Mouse (Mus musculus) layer of hippocampus, postnatal 36 days (tissue): ENCODE data around the gene Fanca. TPM values are rescaled to one million over a fixed set of nuclear protein-coding genes. Genes with fewer than 3 reads are reported as not detected.

ENCODE experiments used
- DNase-seq, 2 experiments: peaks; one replicate each; pipeline ENCODE4 v3.0.0; 2022
- total RNA-seq, 2 experiments: library from RNA; stranded (reverse); gene quantifications; 2 replicates each; pipeline ENCODE4 v1.2.3; 2021

Fanca gene
- total RNA-seq: 1 to 10 TPM; 3.6 to 4.0 TPM

DNA sequence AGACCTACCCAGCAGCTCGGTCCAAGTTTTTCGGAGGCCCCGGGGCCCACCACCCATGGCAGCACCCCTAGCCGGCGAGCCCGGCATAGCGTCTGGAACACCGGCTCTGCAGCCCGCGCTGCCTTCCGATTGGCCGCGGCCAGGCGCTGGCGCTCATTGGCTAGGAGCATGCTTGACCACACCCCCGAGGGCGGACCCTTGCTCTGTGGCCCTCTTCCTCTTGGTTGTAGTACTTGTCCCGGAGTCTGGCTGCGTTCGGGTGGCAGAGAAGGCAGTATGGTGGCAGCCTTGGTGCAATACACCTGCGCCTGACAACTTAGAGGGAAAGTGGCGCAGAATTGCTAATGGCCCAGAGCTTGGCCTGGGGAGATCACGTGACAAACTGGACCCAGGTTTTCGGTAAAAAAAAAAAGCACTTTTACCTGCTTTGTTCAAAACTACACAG lies at the start of gene Fanca:
Fanca (minus strand) TSS at position 110 of the 445 bp plus-strand sequence.
- DNase-seq: peak; percentile 85

DNA sequence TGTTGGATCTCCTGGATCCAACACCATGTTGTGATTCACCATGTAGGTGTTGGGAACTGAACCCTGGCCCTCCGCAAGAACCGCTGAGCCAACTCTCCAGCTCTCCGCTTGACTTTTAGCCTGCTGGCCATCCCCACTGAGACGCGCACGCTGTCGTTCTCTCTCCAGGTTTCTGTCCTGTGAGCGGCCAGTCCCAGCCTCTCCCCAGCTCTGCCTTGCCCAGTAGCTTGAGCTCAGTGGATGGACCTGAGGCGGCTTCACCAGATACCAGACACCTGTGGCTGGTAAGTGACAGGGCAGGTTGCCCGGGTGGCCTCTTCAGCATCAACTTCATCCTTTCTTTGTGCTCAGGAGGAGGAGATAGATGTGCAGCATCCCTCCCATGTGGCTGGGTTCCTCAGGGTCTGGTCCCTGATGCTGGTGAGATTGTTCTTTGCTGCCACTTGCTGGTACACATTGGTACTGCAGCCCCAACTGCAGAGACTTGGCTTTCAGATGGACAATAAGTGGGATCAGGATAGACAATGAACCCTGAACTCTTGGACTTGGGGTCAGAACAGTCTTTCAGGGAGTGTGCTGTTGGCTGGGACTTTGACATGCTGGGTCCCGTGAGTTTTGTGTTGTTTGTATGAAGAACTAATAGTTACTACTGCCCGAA lies 42.8 kb upstream of the Fanca start:
- peak; percentile 75 to 80 for DNase-seq

DNA sequence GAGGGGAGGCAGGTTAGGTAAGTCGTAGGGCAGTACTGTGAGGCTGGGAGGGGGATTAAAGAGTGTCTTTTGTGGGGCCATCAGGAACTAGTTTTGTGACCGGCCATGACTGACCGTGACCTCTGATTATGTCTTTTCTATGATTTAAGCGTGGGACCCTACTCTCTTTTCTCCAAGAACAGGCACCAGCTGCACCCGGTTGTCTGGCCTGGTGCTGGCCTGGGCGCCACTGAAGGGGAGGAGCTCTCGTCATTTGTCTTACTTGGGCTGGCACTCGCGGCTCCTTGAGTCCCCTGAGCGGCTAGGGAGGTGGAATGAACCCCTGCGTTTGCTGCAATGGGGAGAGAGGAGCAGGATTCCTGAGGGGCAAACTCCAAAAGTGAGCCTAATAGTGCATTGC lies 34.8 kb upstream of the Fanca start:
- DNase-seq: no peak

DNA sequence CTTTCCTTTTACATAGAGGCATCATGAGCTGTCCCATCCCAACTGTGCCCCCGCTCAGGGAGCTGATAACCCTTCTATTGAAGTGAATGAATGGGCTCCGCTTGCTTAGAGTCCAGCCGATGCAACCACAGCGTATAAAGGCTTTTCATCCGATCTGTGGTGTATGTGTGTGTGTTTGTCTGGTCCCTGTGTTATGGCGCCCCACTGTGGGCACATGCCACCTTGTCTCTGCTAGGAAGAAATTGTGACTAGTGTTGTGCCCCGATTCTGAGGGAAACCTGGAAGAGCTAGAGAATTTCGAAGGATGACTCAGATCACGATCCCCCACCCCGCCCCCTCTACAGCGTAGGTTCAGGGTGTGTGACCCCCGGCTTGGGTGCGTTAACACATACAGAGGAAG lies 34.4 kb upstream of the Fanca start:
- peak in 1 of 2 experiments; percentile 44 for DNase-seq

DNA sequence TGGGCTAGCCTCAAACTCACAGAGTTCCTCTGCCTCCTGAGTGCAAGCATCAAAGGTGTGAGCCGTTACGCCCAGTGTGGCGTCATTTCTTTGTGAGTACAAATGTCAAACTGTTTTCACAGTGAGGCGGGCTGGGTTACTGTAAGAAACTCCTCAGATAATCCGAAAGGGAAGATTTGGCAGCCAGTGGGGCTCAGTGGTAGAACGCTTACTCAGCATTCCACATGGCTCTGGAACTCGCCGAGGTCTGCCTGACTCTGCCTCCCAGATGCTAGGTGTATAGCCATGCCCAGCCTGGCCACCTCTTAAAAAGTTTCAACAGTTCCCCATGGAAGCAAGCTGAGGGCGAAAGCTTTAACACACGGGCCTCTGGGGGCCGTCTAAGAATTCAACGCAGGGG lies 33.7 kb upstream of the Fanca start:
- DNase-seq: no peak

DNA sequence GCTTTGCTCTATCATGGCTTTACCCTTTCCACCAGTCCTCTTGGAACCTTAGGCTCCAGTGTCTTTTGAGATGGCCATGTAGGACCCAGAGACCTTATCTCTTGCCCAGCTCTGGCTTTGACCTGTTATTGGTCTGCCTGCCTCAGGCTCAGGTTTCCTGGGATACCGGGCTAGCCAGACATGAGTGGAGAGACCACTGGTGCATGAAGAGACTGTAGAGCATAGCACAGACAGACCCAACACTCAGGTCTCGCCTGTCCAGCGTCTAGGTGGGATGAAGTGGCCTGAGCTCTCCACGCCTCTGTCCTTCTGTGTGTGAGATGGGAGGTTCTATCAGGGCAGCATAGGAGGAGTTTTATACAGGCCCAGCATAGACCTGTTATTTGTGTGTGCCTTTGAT lies 30.7 kb upstream of the Fanca start:
- no peak for DNase-seq

DNA sequence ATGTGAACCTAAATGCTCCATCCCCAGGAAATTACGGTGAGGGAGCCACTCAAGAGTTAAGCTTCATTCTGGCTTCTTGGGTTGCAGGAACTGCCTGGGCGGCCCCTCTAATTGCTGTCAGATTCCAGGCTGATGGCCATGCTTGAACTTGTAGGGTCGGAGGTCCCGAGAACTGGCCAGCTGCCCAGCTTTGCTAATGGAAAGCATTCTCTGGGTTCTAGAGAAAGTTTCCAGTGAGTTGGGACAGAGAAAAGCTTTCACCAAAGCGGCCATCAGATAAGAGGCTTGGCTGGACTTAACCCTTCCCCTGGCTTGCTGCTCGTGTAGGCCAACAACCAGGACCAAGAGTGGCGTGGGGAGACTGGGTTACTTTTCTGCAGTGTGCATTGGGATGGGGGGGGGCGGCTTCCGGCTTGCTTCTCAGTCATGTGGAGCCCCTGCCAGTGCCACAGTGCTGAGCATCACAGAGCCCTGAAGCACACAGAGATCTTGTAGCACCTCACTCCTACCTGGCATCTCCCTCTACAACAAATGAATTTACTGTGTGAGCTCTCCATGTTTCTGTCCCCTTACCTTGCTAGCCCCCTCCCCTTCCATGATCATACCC lies 30.0 kb upstream of the Fanca start:
- no peak for DNase-seq

DNA sequence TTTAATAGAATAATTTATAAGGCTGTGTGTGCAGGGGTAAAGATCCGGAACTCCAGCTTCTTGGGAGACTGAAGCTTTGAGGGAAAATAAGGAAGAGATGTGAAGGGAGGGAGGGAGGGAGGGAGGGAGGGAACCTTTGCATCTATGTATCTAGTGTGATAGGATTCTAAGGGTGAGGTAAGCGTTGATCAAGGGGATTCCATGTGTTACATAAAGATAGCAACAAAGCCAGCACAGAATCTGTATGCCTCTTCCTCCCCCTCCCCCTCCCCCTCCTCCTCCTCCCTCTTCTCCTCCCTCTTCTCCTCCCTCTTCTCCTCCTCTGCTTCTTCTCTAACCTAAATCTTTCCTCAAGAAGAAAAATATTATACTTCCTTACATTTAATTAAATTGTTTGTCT lies 28.9 kb upstream of the Fanca start:
- DNase-seq: no peak

DNA sequence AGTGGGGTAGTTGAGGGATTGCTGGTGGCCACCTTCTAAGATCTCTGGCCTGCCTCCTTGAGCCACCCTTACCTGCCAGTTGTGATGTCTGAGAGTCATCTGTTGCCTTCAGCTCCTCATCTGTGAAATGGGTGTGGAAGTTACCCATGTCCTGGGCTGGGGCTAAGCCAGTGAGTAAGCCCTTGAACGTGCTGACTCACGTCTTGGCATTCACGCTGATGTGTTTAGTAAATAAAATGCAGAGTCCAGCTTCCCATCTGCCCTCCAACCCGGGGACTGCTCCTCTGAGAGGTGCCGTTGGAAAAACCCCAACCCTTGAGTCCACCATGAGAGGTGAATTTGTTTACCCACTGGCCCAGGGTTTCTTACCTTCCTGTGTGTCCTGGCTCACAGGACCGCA lies 27.5 kb upstream of the Fanca start:
- DNase-seq: no peak

DNA sequence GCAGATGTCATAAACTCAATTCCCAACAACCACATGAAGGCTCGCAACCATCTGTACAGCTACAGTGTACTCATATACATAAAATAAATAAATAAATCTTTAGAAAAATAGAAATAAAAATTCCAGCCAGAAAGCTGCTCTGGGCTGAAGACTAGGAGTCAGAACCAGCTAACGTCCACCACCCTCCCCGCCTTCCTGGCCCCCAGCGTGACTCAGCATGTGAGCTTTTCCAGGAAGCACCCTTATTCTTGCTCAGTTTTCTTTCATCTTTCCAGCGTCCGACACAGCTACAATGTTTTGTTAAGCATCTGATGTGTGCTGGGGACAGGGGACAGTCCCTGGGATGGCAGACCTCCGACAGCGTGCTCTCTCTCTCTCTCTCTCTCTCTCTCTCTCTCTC lies 26.8 kb upstream of the Fanca start:
- DNase-seq: no peak

DNA sequence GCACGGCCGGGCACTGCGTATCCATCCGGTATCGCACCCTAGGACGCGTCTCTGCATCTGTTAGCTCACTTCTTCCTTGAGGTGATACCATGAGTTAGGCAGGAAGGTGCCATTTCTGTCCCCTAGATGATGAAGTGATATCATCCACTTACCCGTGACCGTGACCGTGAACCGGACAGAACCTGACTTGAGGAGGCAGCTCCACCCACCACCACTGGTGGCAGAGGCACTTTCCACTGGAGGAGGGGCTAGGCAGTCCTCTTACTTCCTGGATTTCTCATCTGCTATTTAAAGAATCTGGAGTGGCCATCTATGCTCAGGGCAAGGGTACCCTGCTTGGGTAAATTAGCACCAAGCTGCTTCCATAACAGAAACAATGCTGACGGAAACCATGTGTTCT lies 25.0 kb upstream of the Fanca start:
- no peak for DNase-seq

DNA sequence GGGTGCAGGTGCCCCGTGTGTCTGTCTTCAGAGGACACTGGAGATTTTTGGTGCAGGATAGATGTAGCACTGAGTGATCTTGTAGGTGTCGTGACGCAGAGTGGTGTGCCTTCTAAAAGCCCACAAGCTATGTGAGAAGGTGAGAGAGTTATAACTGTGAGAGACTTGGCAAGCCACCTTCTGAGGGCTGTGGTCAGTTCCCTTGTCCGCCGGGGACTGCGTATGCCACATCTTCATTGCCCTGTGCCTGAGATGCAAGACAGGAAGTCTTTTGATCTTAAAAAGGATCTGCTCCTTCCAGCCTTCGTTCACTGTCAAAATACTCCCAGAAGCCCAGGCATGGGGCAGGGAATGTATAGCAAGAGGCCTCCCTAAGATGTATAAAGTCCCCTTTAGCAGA lies 24.5 kb upstream of the Fanca start:
- DNase-seq: no peak

DNA sequence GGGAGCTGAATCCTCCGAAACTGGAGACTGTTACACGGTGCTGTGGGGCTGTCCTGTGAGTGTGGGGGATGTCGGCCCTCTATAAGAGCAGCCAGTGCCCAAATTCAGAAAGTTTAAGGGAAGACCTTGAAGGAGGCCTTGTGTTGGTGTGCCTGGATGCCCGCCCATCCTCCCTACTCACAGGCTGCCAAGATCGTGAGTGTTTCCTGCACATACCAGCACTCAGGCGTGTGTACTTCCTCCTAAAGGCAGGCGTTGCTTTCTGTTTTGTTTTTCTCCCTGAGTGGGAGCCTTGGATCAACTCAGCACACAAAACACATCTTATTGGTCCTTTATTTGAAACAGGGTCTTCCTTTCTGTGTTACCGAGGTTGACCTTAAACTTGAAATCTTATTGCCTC lies 23.9 kb upstream of the Fanca start:
- DNase-seq: no peak

DNA sequence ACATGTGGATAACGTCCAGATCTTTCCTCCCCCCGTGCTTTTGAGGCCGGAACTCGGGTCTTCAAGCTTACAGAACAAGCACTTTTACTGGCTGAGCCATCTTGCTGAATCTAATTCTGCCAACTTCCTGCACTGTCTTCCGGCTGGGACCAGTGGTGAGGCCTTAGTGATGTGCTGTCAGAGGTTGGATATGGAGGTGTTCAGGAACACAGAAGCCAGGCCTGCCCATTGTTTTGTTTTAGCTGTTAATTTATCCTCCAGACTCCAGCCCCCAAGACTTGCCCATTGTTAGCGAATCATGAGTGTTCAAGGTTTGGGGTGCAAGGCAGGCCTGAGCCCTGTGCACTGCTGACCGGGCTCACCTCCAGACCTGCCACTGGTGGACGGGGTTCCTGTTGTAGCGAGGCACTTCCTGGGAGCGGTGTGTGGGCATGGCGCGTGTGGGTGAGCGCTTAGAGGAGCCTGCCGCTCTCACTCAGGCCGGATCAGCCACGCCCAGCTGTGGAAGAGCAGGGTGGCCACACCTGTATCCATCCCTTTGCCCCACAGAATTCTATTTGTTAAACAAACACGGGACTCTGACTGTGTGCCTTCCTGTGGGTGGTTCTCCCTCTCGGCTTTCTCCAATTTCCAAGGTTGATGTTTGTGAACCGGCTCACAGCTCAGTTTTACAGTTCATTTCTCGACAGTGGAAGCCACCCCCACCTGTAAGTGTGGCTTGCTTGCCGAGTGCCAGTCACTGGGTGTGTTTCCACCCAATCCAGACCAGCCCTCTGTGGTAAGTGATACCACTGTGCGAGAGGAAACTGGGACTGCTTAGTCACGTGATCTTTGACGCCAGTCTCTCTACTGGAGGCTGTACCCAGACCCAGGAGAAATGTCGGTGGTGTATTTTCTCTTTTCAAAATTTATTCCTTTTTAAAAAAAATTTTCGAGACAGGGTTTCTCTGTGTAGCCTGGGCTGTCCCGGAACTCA lies 23.0 kb upstream of the Fanca start:
- DNase-seq: no peak

DNA sequence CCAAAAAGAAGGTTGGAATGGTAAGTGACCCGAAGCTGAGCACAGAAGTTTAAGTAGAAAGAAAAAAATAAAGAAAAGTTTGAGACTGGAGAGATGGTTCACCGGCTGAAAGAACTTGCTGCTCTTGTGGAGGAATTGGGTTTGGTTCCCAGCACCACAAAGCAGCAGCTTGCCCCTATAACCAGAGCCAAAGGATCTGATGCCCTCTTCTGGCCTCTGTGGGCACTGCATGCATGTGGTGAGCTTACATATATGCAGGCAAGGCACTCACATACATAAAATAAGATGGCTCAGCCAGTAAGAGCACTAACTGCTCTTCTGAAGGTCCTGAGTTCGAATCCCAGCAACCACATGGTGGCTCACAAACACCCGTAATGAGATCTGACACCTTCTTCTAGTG lies 21.7 kb upstream of the Fanca start:
- DNase-seq: no peak

DNA sequence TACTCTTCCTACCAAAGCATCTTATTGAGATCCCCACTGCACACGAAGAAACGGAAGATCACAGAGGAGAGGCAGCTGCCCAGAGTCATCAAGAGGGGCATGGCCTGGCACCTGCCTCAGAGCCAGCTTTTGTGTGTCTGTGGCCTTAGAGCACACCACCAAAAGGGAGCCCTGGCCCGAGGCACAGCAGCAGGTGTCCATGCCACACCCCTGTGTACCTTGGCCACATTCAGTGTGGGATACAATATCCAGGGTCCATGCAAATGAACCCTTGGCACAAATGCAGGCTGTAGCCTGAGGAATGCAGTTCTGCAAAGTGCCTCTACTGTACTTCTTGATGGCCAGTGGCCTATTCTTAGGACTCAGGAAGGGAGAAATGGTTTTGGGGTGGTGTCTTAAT lies 19.1 kb upstream of the Fanca start:
- no peak for DNase-seq

DNA sequence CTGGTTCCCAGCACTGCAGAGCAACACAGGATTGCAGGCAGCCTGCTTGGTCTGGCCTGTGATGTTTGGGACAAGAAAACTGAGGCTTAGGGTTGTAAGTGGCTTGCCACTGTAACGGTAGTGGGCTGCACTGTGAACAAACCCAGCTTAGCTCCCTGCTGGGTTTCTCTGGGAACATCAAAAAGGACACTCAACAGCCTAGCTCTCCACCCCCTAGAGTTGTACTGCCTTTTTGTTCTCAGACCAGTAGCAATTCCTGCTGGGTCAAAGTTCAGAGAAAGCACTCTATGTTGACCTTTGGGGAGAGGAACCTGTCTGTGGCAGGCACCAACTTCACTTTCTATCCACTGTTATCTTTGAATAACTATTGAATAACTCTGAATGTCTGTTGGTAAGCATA lies 16.1 kb upstream of the Fanca start:
- no peak for DNase-seq

DNA sequence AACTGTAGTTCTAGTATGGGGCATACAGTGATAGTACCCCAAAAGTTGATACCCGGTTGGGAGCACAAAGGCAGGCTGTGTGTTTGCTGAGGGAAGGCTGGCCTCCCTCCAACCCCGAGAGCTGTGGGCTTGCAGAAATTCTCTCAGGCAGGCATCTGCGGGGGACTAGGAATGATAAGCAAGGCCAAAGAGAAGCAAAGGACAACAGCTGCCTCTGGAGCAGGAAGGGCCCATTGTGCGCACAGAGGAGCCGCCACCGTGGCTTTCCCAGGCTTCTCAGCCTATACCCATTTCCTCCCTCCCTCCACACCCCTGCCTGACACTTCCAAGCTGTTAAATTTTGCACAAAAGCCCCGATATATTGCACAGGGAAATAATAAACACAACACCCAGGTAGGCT lies 15.5 kb upstream of the Fanca start:
- no peak for DNase-seq

DNA sequence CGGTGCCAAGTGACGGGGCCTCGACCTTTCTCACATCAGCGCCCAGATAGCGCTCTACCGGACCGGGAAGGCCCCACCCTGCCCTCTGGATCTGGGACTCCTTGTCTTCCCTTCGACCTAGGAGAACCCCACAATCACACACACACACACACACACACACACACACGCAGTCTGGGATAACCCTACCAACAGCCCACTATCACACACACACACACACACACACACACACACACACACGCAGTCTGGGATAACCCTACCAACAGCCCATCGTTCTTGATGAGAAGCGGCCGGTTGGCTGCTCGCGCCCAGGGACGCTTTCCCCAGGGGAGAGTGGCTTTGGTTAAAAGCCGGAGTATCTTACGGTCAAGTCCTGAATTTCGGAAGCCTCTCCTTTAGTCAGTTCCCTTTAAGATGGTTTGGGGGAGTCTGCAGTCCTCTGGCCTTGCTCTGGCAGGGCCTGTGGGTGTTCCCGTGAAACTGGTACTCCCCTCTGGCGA lies 14.8 kb upstream of the Fanca start:
- no peak for DNase-seq

DNA sequence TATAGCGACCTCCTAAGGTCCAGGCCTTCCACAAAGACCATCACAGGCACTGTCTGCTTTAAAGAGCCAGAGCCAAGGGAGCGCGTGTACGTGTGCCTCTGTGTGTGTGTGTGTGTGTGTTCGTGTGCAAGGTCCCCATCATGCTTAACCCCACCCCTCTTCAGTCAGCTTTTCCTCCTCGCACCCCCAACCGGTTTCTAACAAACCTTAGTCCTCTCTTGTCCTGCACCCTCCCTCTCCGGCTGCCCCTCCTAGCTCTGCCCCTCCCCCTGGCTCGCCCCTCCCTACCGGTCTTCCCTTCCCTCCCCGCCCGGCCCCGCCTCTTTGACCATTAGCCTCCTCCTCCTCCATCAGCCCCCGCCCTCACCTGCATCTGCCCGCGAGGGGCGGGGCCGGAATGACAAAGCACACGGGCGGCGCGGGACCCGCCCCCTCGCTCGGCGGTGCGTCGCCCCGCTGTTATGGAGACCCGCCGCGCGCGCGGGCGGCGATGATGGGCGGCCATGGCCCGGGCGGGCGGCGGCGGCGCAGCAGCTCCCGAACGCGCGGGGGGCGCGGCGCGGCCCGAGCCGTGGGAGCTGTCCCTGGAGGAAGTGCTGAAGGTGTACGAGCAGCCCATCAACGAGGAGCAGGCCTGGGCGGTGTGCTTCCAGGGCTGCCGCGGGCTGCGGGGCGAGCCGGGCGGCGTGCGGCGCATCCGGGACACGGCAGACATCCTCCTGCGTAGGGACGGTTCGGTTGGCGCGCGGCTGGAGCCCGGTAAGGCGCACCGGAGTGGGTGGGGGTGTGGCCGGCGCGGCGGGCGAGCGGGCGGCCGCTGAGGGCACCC lies 14.1 kb upstream of the Fanca start, which contains the start of gene Spire2:
Spire2 (plus strand) TSS at position 452 of the 829 bp plus-strand sequence.
- peak; percentile 62 to 64 for DNase-seq

DNA sequence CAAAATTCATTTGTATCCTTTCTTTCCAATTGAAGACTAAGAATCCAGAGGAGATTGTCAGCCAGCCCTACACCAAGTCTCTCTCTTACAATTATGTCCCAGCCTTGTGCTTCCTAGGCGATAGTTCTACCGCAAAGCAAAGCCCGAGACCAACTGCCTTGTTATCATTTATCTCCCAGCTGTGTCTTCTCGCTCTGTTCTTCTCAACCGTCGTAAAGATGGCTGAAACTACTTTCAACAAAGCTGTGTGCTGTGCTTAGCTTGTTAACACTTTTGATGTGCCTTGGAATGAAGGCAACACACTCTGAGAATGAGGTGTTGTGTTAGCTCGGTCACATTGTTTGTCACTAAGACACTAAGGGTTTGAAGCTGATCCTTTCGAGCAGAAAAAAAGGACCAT lies 13.4 kb upstream of the Fanca start:
- DNase-seq: no peak

DNA sequence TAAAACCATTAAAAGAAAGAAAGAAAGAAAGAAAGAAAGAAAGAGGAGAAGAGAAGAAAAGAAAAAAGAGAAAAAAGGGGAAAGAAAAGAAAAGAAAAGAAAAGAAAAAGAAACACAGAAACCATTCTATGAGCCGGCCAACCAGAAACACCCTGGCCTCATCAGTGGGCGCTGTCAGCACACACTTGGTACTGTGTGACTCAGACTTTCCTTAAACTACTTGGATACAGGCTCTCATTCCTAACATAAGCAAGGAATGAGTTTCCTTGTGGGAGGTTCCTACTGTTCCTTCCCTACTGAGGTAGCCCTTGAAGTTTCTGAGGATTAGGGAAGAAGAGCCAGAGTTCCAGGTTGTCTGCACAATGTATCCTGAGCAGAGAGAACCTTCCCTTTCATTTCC lies 12.9 kb upstream of the Fanca start:
- DNase-seq: no peak
